In genomic region chr11:62830387-62830786, GRCm38 (mm10) we compare ENCODE assay signal across 27 mouse cellular contexts. TPM values are rescaled to one million over a fixed set of nuclear protein-coding genes. Genes with fewer than 3 reads are reported as not detected.
"Had no signal": no experiment of that assay in that cellular context is flagged by ENCODE, and none has a peak within 500 bp of the region (broad histone marks: within the 10 kb centered on the region; RNA-seq: fewer than 3 reads in every experiment).

No protein-coding gene starts in this region.

- DNase-seq: cerebellum, adult 9-10 months; cerebellum, adult 9-11 months; cerebellum, postnatal 10 days; cerebellum, postnatal 14 days; cerebellum, postnatal 25 days; cerebellum, postnatal 36 days; embryo, embryonic 11 days; forebrain, postnatal 0 days; gastrocnemius, adult 2 months; gastrocnemius, postnatal 10 days; gastrocnemius, postnatal 14 days; gastrocnemius, postnatal 25 days; gastrocnemius, postnatal 36 days; heart, adult 11 months; heart, adult 18-20 months; heart, adult 2 months had no signal

- H3K27me3 ChIP-seq: embryonic facial prominence, embryonic 12.5 days; embryonic facial prominence, embryonic 13.5 days; embryonic facial prominence, embryonic 15.5 days; forebrain, embryonic 12.5 days; forebrain, embryonic 13.5 days; forebrain, embryonic 15.5 days had no signal

- H3K4me3 ChIP-seq: embryonic facial prominence, embryonic 10.5 days; embryonic facial prominence, embryonic 12.5 days; embryonic facial prominence, embryonic 13.5 days; embryonic facial prominence, embryonic 15.5 days; erythroblast, embryonic 14.5 days; forebrain, embryonic 10.5 days; forebrain, embryonic 12.5 days; forebrain, embryonic 13.5 days; forebrain, embryonic 15.5 days; gastrocnemius, adult 2 months; heart, adult 2 months had no signal

- H3K4me1 ChIP-seq: embryonic facial prominence, embryonic 10.5 days; embryonic facial prominence, embryonic 12.5 days; embryonic facial prominence, embryonic 13.5 days; embryonic facial prominence, embryonic 15.5 days; forebrain, embryonic 10.5 days; forebrain, embryonic 12.5 days; forebrain, embryonic 13.5 days; forebrain, embryonic 15.5 days had no signal

- H3K36me3 ChIP-seq: embryonic facial prominence, embryonic 10.5 days; forebrain, embryonic 10.5 days; forebrain, embryonic 12.5 days; forebrain, embryonic 15.5 days had no signal

- H3K27ac ChIP-seq: embryonic facial prominence, embryonic 10.5 days; embryonic facial prominence, embryonic 12.5 days; embryonic facial prominence, embryonic 13.5 days; embryonic facial prominence, embryonic 15.5 days; forebrain, embryonic 10.5 days; forebrain, embryonic 12.5 days; forebrain, embryonic 13.5 days; forebrain, embryonic 15.5 days; heart, adult 2 months had no signal

- ATAC-seq: forebrain, embryonic 13.5 days; forebrain, embryonic 14.5 days; forebrain, embryonic 15.5 days; forebrain, embryonic 16.5 days; forebrain, postnatal 0 days had no signal

- H3K4me2 ChIP-seq: embryonic facial prominence, embryonic 12.5 days; embryonic facial prominence, embryonic 13.5 days; embryonic facial prominence, embryonic 15.5 days; forebrain, embryonic 12.5 days; forebrain, embryonic 13.5 days; forebrain, embryonic 15.5 days had no signal

- H3K9ac ChIP-seq: embryonic facial prominence, embryonic 12.5 days; embryonic facial prominence, embryonic 13.5 days; embryonic facial prominence, embryonic 15.5 days; forebrain, embryonic 12.5 days; forebrain, embryonic 13.5 days; forebrain, embryonic 15.5 days; forebrain, postnatal 0 days had no signal

- H3K9me3 ChIP-seq: embryonic facial prominence, embryonic 10.5 days; embryonic facial prominence, embryonic 12.5 days; embryonic facial prominence, embryonic 13.5 days; embryonic facial prominence, embryonic 15.5 days; forebrain, embryonic 10.5 days; forebrain, embryonic 12.5 days; forebrain, embryonic 13.5 days; forebrain, embryonic 15.5 days had no signal

RNA-seq across cellular contexts. Expression of gene Trim16, which starts 10.4 kb away (rescaled TPM):
- polyA plus RNA-seq: erythroblast, embryonic 14.5 days had no signal

RNA-seq across cellular contexts. Expression of gene Fbxw10, which starts 16.5 kb away (rescaled TPM):
- polyA plus RNA-seq: erythroblast, embryonic 14.5 days had no signal

RNA-seq across cellular contexts. Expression of gene Zfp286, which starts 41.1 kb away (rescaled TPM):
- polyA plus RNA-seq: erythroblast, embryonic 14.5 days had no signal

RNA-seq across cellular contexts. Expression of gene Tvp23b, which starts 48.9 kb away (rescaled TPM):
- polyA plus RNA-seq: erythroblast, embryonic 14.5 days had no signal
